Mouse (Mus musculus): ENCODE data around the gene Cdc6. TPM values are rescaled to one million over a fixed set of nuclear protein-coding genes. Genes with fewer than 3 reads are reported as not detected.

The Cdc6 gene
- polyA plus RNA-seq, 1 experiment from 2014 or later = 15.6 TPM

GRCm38 (mm10) chr11:98937410-98937913 is 29.9 kb downstream of the Cdc6 start:
- H3K4me2 ChIP-seq (ENCODE audit: low read length) = peak overlapping the region; percentile 72
- peak; percentile 85 for ATAC-seq (ENCODE audit: insufficient number of reproducible peaks, insufficient read depth, low FRiP score, low read depth)
- under 1% methylated on average over 31 of the region's 38 CpGs for WGBS
- H3K27me3 ChIP-seq (ENCODE audit: control insufficient read depth, insufficient read depth, low read length) = no peaks in the 10 kb centered on the region
- 0 out of 2 replicates have a peak, but pooled peaks cover 4% of the 10 kb centered on the region for H3K36me3 ChIP-seq (ENCODE audit: control insufficient read depth, insufficient read depth, low read length)
- H3K9me3 ChIP-seq (ENCODE audit: control insufficient read depth, low read length) = no peaks in the 10 kb centered on the region
- peak overlapping the region; percentile 95 for H3K9ac ChIP-seq (ENCODE audit: low read length)
- peaks cover 62 to 65% of the 10 kb centered on the region in 2 experiments for H3K4me1 ChIP-seq (ENCODE audit: control insufficient read depth in 2 of 2, insufficient read depth in 2 of 2, low read length in 2 of 2)
- H3K4me3 ChIP-seq (ENCODE audit: control insufficient read depth in 1 of 2, insufficient read depth in 1 of 2, low read depth in 1 of 2, low read length in 2 of 2) = peak overlapping the region; percentile 86 to 87
- peak overlapping the region; percentile 91 to 96 for H3K27ac ChIP-seq (replicated peaks in 1 of 2; ENCODE audit: control insufficient read depth in 1 of 2, insufficient read depth in 1 of 2, low read depth in 2 of 2, low read length in 2 of 2)

- Histone ChIP-seq H3K36me3 (ENCODE audit: control insufficient read depth, insufficient read depth, low read length) (0 out of 2 replicates have a peak, but pooled peaks cover 4% of the 10 kb centered on the region), H3K9ac (ENCODE audit: low read length) (peak overlapping the region; percentile 95), H3K4me2 (ENCODE audit: low read length) (peak overlapping the region; percentile 72), H3K27ac (replicated peaks in 1 of 2; ENCODE audit: control insufficient read depth in 1 of 2, insufficient read depth in 1 of 2, low read depth in 2 of 2, low read length in 2 of 2) (peak overlapping the region; percentile 78 to 96), H3K4me1 (ENCODE audit: control insufficient read depth in 2 of 2, insufficient read depth in 2 of 2, low read length in 2 of 2) (peaks cover 62 to 65% of the 10 kb centered on the region in 2 experiments), H3K9me3 (ENCODE audit: control insufficient read depth, low read length) (no peaks in the 10 kb centered on the region), H3K27me3 (ENCODE audit: control insufficient read depth, insufficient read depth, low read length) (no peaks in the 10 kb centered on the region), H3K4me3 (ENCODE audit: control insufficient read depth in 1 of 2, insufficient read depth in 1 of 2, low read depth in 1 of 2, low read length in 2 of 2) (peak overlapping the region; percentile 86 to 87)
- no peak for ATAC-seq (ENCODE audit: insufficient number of reproducible peaks, insufficient read depth, low FRiP score, low read depth)
- WGBS = under 1% methylated on average over 39 of the region's 39 CpGs
Observed at GRCm38 (mm10) chr11:98937914-98938694, 30.5 kb downstream of the Cdc6 start.

- H3K4me1 ChIP-seq (ENCODE audit: control insufficient read depth in 2 of 2, insufficient read depth in 2 of 2, low read length in 2 of 2) = peaks cover 63 to 65% of the 10 kb centered on the region in 2 experiments
- 35% methylated on average over 7 of the region's 7 CpGs for WGBS
- no peaks in the 10 kb centered on the region for H3K9me3 ChIP-seq (ENCODE audit: control insufficient read depth, low read length)
- peak overlapping the region; percentile 86 to 87 for H3K4me3 ChIP-seq (ENCODE audit: control insufficient read depth in 1 of 2, insufficient read depth in 1 of 2, low read depth in 1 of 2, low read length in 2 of 2)
- peak overlapping the region; percentile 72 for H3K4me2 ChIP-seq (ENCODE audit: low read length)
- H3K9ac ChIP-seq (ENCODE audit: low read length) = peak overlapping the region; percentile 95
- H3K36me3 ChIP-seq (ENCODE audit: control insufficient read depth, insufficient read depth, low read length) = 0 out of 2 replicates have a peak, but pooled peaks cover 4% of the 10 kb centered on the region
- H3K27me3 ChIP-seq (ENCODE audit: control insufficient read depth, insufficient read depth, low read length) = no peaks in the 10 kb centered on the region
- peak overlapping the region in 1 of 2 experiments; percentile 100; a peak in 2 of 4 replicates for H3K27ac ChIP-seq (replicated peaks in 1 of 2; ENCODE audit: control insufficient read depth in 1 of 2, insufficient read depth in 1 of 2, low read depth in 2 of 2, low read length in 2 of 2)
- no peak for ATAC-seq (ENCODE audit: insufficient number of reproducible peaks, insufficient read depth, low FRiP score, low read depth)
Observed at GRCm38 (mm10) chr11:98938701-98939083, 31.1 kb downstream of the Cdc6 start.

- H3K27ac ChIP-seq (replicated peaks in 1 of 2; ENCODE audit: control insufficient read depth in 1 of 2, insufficient read depth in 1 of 2, low read depth in 2 of 2, low read length in 2 of 2) = peak overlapping the region; percentile 54 to 100; a peak in 2 of 4 replicates
- no peak for ATAC-seq (ENCODE audit: insufficient number of reproducible peaks, insufficient read depth, low FRiP score, low read depth)
- peak overlapping the region; percentile 72 for H3K4me2 ChIP-seq (ENCODE audit: low read length)
- peaks cover 70 to 71% of the 10 kb centered on the region in 2 experiments for H3K4me1 ChIP-seq (ENCODE audit: control insufficient read depth in 2 of 2, insufficient read depth in 2 of 2, low read length in 2 of 2)
- WGBS = 24% methylated on average over 15 of the region's 15 CpGs
- no peaks in the 10 kb centered on the region for H3K9me3 ChIP-seq (ENCODE audit: control insufficient read depth, low read length)
- H3K36me3 ChIP-seq (ENCODE audit: control insufficient read depth, insufficient read depth, low read length) = 0 out of 2 replicates have a peak, but pooled peaks cover 4% of the 10 kb centered on the region
- H3K9ac ChIP-seq (ENCODE audit: low read length) = peak overlapping the region; percentile 95
- no peaks in the 10 kb centered on the region for H3K27me3 ChIP-seq (ENCODE audit: control insufficient read depth, insufficient read depth, low read length)
- peak overlapping the region; percentile 86 to 87 for H3K4me3 ChIP-seq (ENCODE audit: control insufficient read depth in 1 of 2, insufficient read depth in 1 of 2, low read depth in 1 of 2, low read length in 2 of 2)
Observed at GRCm38 (mm10) chr11:98939084-98939952, 31.7 kb downstream of the Cdc6 start.

- no peak for ATAC-seq (ENCODE audit: insufficient number of reproducible peaks, insufficient read depth, low FRiP score, low read depth)
- Histone ChIP-seq H3K9ac (ENCODE audit: low read length) (peak overlapping the region; percentile 95), H3K4me2 (ENCODE audit: low read length) (peak overlapping the region; percentile 72), H3K36me3 (ENCODE audit: control insufficient read depth, insufficient read depth, low read length) (0 out of 2 replicates have a peak, but pooled peaks cover 3% of the 10 kb centered on the region), H3K27ac (replicated peaks in 1 of 2; ENCODE audit: control insufficient read depth in 1 of 2, insufficient read depth in 1 of 2, low read depth in 2 of 2, low read length in 2 of 2) (peak overlapping the region; percentile 54 to 100), H3K4me1 (ENCODE audit: control insufficient read depth in 2 of 2, insufficient read depth in 2 of 2, low read length in 2 of 2) (peaks cover 77 to 79% of the 10 kb centered on the region in 2 experiments), H3K9me3 (ENCODE audit: control insufficient read depth, low read length) (no peaks in the 10 kb centered on the region), H3K27me3 (ENCODE audit: control insufficient read depth, insufficient read depth, low read length) (no peaks in the 10 kb centered on the region), H3K4me3 (ENCODE audit: control insufficient read depth in 1 of 2, insufficient read depth in 1 of 2, low read depth in 1 of 2, low read length in 2 of 2) (peak overlapping the region; percentile 4 to 86; a peak in 2 of 4 replicates)
- 34% methylated on average over 11 of the region's 11 CpGs for WGBS
Observed at GRCm38 (mm10) chr11:98939953-98940641, 32.5 kb downstream of the Cdc6 start.

- Histone ChIP-seq H3K36me3 (ENCODE audit: control insufficient read depth, insufficient read depth, low read length) (no peaks in the 10 kb centered on the region), H3K4me1 (ENCODE audit: control insufficient read depth in 2 of 2, insufficient read depth in 2 of 2, low read length in 2 of 2) (peaks cover 81 to 86% of the 10 kb centered on the region in 2 experiments), H3K27ac (replicated peaks in 1 of 2; ENCODE audit: control insufficient read depth in 1 of 2, insufficient read depth in 1 of 2, low read depth in 2 of 2, low read length in 2 of 2) (peak overlapping the region; percentile 100), H3K9ac (ENCODE audit: low read length) (peak overlapping the region; percentile 95), H3K27me3 (ENCODE audit: control insufficient read depth, insufficient read depth, low read length) (no peaks in the 10 kb centered on the region), H3K4me3 (ENCODE audit: control insufficient read depth in 1 of 2, insufficient read depth in 1 of 2, low read depth in 1 of 2, low read length in 2 of 2) (peak overlapping the region; percentile 44 to 51; a peak in 3 of 4 replicates), H3K4me2 (ENCODE audit: low read length) (peak overlapping the region; percentile 72), H3K9me3 (ENCODE audit: control insufficient read depth, low read length) (no peaks in the 10 kb centered on the region)
- ATAC-seq (ENCODE audit: insufficient number of reproducible peaks, insufficient read depth, low FRiP score, low read depth) = no peak
- WGBS = 25% methylated on average over 3 of the region's 3 CpGs
Observed at GRCm38 (mm10) chr11:98940776-98941175, 33.2 kb downstream of the Cdc6 start.
